Mouse (Mus musculus): ENCODE results near the gene 1810013L24Rik. TPM values are rescaled to one million over a fixed set of nuclear protein-coding genes. Genes with fewer than 3 reads are reported as not detected.

Gene 1810013L24Rik
- polyA plus RNA-seq, 1 experiment: 27.5 TPM

- Histone ChIP-seq H3K79me2 (ENCODE audit: control insufficient read depth, insufficient read depth) (peaks cover 94% of the 10 kb centered on the region), H3K4me3 (no peak overlapping the region), H3K4me2 (ENCODE audit: low read depth) (peak overlapping the region; percentile 56), H3K36me3 (ENCODE audit: control insufficient read depth, insufficient read depth) (peaks cover 4% of the 10 kb centered on the region), H3K27me3 (ENCODE audit: control insufficient read depth, insufficient read depth, insufficient read length) (no peaks in the 10 kb centered on the region), H3ac (ENCODE audit: control insufficient read depth, insufficient read length) (no peak overlapping the region)
- TF ChIP-seq POLR2A (IDR thresholded peaks at IDR 0.05; ENCODE audit: insufficient read length, low read depth) (no peak), USF1 (IDR thresholded peaks at IDR 0.05; ENCODE audit: low read depth) (peak; percentile 95), MYOD1 (IDR thresholded peaks at IDR 0.05; ENCODE audit: control insufficient read depth in 1 of 3, insufficient read length in 2 of 3, low read depth in 2 of 3) (no peak), MYOG (IDR thresholded peaks at IDR 0.05; ENCODE audit: control insufficient read depth in 1 of 3, insufficient read depth in 1 of 3, insufficient read length in 2 of 3, low read depth in 2 of 3) (no peak), MAX (IDR thresholded peaks at IDR 0.05; ENCODE audit: low read depth) (no peak)
Measured at GRCm38 (mm10) chr16:8849929-8850328, 20.0 kb downstream of the 1810013L24Rik start.

- Histone ChIP-seq H3ac (ENCODE audit: control insufficient read depth, insufficient read length) (no peak overlapping the region), H3K4me3 (no peak overlapping the region), H3K27me3 (ENCODE audit: control insufficient read depth, insufficient read depth, insufficient read length) (no peaks in the 10 kb centered on the region), H3K4me2 (ENCODE audit: low read depth) (no peak overlapping the region), H3K79me2 (ENCODE audit: control insufficient read depth, insufficient read depth) (peaks cover 80% of the 10 kb centered on the region), H3K36me3 (ENCODE audit: control insufficient read depth, insufficient read depth) (peaks cover 35% of the 10 kb centered on the region)
- TF ChIP-seq TCF3 (IDR thresholded peaks at IDR 0.05; ENCODE audit: insufficient read length, low read depth): no peak
- TF ChIP-seq MYOG (IDR thresholded peaks at IDR 0.05; ENCODE audit: control insufficient read depth in 1 of 3, insufficient read depth in 1 of 3, insufficient read length in 2 of 3, low read depth in 2 of 3): no peak
- no peak for TF ChIP-seq POLR2AphosphoS2 (IDR thresholded peaks at IDR 0.05; ENCODE audit: insufficient read length, low read depth)
- no peak for TF ChIP-seq MYOD1 (IDR thresholded peaks at IDR 0.05; ENCODE audit: control insufficient read depth in 1 of 3, insufficient read length in 2 of 3, low read depth in 2 of 3)
- no peak for TF ChIP-seq E2F4 (IDR thresholded peaks at IDR 0.05; ENCODE audit: insufficient read depth)
- no peak for TF ChIP-seq MAX (IDR thresholded peaks at IDR 0.05; ENCODE audit: low read depth)
- no peak for TF ChIP-seq REST (IDR thresholded peaks at IDR 0.05; ENCODE audit: insufficient read depth, insufficient read length)
- TF ChIP-seq CEBPB (IDR thresholded peaks at IDR 0.05; ENCODE audit: insufficient read depth, poor library complexity, severe bottlenecking): no peak
- TF ChIP-seq SRF (IDR thresholded peaks at IDR 0.05; ENCODE audit: control insufficient read depth, insufficient read length, low read depth): no peak
- no peak for TF ChIP-seq POLR2A (IDR thresholded peaks at IDR 0.05; ENCODE audit: insufficient read length, low read depth)
- no peak for TF ChIP-seq USF1 (IDR thresholded peaks at IDR 0.05; ENCODE audit: low read depth)
- no peak for TF ChIP-seq TCF12 (IDR thresholded peaks at IDR 0.05; ENCODE audit: insufficient read depth, poor library complexity, severe bottlenecking)
Measured at GRCm38 (mm10) chr16:8855143-8855542, 25.2 kb downstream of the 1810013L24Rik start.

GRCm38 (mm10) chr16:8856820-8857219 is 26.9 kb downstream of the 1810013L24Rik start:
- Histone ChIP-seq H3K36me3 (ENCODE audit: control insufficient read depth, insufficient read depth) (peaks cover 38% of the 10 kb centered on the region), H3K79me2 (ENCODE audit: control insufficient read depth, insufficient read depth) (peaks cover 63% of the 10 kb centered on the region), H3K4me2 (ENCODE audit: low read depth) (no peak overlapping the region), H3ac (ENCODE audit: control insufficient read depth, insufficient read length) (no peak overlapping the region), H3K27me3 (ENCODE audit: control insufficient read depth, insufficient read depth, insufficient read length) (no peaks in the 10 kb centered on the region), H3K4me3 (no peak overlapping the region)
- TF ChIP-seq MYOG (IDR thresholded peaks at IDR 0.05; ENCODE audit: control insufficient read depth in 1 of 3, insufficient read depth in 1 of 3, insufficient read length in 2 of 3, low read depth in 2 of 3) (no peak), MYOD1 (IDR thresholded peaks at IDR 0.05; ENCODE audit: control insufficient read depth in 1 of 3, insufficient read length in 2 of 3, low read depth in 2 of 3) (no peak)

- H3K27me3 ChIP-seq (ENCODE audit: control insufficient read depth, insufficient read depth, insufficient read length): no peaks in the 10 kb centered on the region
- H3K4me2 ChIP-seq (ENCODE audit: low read depth): peak overlapping the region; percentile 53
- H3K4me3 ChIP-seq: no peak overlapping the region
- H3ac ChIP-seq (ENCODE audit: control insufficient read depth, insufficient read length): no peak overlapping the region
- TF ChIP-seq POLR2AphosphoS2 (IDR thresholded peaks at IDR 0.05; ENCODE audit: insufficient read length, low read depth): peak; percentile 82
- TF ChIP-seq POLR2A (IDR thresholded peaks at IDR 0.05; ENCODE audit: insufficient read length, low read depth): no peak
- H3K79me2 ChIP-seq (ENCODE audit: control insufficient read depth, insufficient read depth): peaks cover 13% of the 10 kb centered on the region
- peaks cover 20% of the 10 kb centered on the region for H3K36me3 ChIP-seq (ENCODE audit: control insufficient read depth, insufficient read depth)
Measured at GRCm38 (mm10) chr16:8862336-8862987, 32.6 kb downstream of the 1810013L24Rik start.

- H3ac ChIP-seq (ENCODE audit: control insufficient read depth, insufficient read length): no peak overlapping the region
- peak overlapping the region; percentile 49 for H3K4me2 ChIP-seq (ENCODE audit: low read depth)
- no peak overlapping the region for H3K4me3 ChIP-seq
- H3K36me3 ChIP-seq (ENCODE audit: control insufficient read depth, insufficient read depth): peaks cover 7% of the 10 kb centered on the region
- peaks cover 9% of the 10 kb centered on the region for H3K79me2 ChIP-seq (ENCODE audit: control insufficient read depth, insufficient read depth)
- H3K27me3 ChIP-seq (ENCODE audit: control insufficient read depth, insufficient read depth, insufficient read length): no peaks in the 10 kb centered on the region
- peak; percentile 49 for TF ChIP-seq POLR2AphosphoS2 (IDR thresholded peaks at IDR 0.05; ENCODE audit: insufficient read length, low read depth)
- no peak for TF ChIP-seq REST (IDR thresholded peaks at IDR 0.05; ENCODE audit: insufficient read depth, insufficient read length)
Measured at GRCm38 (mm10) chr16:8864223-8864631, 34.3 kb downstream of the 1810013L24Rik start.
